Mouse (Mus musculus) cerebellum, postnatal 25 days (tissue): ENCODE results near the gene 4932438H23Rik.

Experiments used
- DNase-seq, 2 experiments: peaks; one replicate each; pipeline ENCODE4 v3.0.0; 2021; ENCODE audit warnings: mixed read lengths in 2 of 2

Gene 4932438H23Rik

DNA sequence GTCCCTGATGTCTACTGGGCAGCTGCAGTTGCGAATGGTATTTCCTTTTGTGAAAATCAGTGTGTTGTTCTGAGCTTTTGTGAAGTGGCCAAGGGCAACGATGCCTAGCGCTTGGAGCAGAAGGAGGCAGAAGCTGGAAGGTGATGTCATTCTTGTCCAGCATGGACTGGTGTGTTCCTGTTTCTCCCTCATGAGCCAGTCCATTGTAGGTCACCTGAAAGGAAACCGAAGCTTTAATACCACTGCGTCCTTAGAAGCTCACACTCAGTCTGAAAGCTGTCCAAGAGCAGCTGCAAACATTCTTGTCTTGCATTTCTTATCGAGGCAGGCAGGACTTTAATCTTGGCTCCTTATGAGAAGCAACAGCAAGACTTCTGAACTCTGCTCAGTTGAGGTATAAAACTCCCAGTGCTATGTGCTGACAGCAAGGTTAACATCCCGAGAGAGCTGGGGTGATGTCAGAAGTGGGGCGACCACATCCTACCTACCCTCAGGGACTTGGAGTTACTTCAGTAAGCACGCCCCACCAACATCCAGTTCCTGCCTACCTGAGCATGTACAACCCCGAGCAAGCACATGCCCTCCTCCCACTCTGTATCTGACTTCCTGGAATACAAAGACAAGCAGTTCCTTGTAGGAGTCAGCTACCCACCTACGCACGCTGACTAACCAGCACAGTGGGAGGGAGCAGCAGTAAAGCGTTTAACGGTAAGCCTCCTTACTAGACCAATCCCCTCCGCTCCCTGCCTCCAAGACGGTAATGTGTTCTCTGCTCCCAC, 38.7 kb downstream of the 4932438H23Rik start:
- DNase-seq, result no peak

DNA sequence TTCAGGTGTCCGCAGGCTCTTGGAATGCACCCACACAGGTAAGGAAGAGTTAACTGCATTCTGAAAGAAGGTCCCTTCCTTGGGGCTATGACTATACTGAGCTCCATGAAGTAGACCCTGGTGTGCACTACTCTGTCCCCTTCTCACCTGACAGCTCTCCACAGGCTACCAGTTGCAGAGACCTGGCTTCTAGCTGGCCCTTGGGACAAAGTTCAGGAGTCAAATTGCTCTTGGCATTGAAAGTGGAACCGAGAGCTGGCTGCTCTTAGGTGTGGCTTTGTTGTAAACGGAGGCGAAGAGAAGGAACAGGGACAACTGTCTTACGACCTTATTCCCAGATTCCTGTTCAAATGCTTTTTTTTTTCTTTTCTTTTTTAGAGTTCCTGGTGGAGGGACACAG, 39.8 kb downstream of the 4932438H23Rik start:
- DNase-seq, result no peak

DNA sequence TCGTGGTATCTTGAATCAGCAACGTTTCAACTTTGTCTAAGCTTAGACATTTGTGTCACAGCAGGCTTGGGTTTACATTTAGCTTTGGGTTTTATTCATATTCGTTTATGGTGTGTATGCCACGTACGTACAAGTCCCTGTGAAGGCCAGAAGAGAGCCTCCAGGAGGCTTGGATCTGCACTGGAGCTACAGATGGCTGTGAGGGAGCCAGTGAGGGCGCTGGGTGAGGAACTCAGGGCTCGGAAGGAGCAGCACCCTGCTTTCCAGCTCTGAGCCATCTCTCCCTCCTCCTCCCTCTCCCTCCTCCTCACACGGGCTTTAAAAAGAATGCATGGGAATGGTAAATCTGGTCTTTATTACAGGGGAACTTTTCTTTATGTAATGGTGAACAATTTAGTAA, 41.3 kb downstream of the 4932438H23Rik start:
- DNase-seq, result peak; percentile 29 to 59

DNA sequence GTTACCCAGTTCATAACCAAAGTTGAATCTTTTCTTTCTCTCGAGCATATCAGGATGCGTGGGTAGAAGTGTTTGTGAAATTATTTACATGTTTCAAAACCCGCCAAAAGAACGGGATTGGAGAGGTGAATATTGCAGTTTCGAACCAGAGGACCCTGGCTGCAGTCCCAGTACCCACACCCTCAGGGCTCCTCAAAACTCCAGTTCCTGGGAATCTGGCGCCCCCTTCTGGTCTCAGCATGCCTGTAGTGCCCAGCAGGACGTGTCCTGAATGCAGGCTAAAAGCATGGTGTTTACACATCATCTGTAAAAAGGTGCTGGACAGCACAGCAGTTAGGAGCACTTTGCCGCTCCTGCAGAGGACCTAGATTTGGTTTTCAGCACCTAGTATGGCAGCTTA, 49.4 kb downstream of the 4932438H23Rik start:
- DNase-seq, result peak; percentile 52 to 75

DNA sequence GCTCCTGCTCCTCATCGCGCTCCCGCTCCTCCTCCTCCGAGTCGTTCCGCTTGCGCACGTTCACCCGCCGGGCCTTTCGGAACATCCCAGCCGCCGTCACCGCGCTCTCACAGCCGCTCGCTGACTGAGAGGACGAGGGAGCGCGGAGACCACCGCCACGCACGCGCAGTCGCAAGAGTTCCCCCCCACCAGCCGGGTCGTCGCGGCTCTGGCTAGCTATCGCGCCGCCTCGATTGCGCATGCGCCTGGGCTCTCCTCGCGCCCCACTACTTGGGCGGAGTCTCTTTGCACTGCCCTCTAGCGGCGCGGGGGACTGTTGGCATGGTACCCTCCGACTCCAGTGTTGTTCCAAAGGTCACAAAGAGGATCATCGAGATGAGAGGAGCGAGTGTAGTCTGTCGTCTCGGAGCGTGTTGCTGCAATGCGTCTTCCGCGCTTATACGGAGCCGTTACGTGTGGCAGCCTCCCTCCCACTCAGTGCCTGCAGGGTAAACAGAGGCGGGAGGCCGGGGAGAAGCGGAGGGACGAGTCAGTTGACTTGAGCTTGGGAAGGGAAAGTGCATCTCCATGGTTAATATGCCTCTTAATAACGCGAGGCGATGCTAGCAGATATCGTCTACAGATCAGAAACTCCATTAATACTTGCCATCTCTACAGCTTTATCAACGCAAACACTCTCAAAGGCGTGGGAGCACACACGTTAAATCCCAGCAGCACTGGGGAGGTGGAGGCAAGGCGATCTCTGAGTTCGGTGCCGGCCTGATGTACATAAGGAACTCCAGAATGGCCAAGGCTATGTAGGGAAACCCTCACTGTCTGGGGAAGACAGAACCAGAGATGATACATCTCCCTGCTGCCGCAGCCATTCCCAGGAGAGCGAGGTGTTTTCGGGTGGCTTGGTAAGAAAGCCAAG, 50.4 kb downstream of the 4932438H23Rik start, which contains the start of gene Paxbp1:
TSS of gene Paxbp1 (minus strand) at position 274 of the 913 bp plus-strand sequence.
- DNase-seq, result peak; percentile 100

DNA sequence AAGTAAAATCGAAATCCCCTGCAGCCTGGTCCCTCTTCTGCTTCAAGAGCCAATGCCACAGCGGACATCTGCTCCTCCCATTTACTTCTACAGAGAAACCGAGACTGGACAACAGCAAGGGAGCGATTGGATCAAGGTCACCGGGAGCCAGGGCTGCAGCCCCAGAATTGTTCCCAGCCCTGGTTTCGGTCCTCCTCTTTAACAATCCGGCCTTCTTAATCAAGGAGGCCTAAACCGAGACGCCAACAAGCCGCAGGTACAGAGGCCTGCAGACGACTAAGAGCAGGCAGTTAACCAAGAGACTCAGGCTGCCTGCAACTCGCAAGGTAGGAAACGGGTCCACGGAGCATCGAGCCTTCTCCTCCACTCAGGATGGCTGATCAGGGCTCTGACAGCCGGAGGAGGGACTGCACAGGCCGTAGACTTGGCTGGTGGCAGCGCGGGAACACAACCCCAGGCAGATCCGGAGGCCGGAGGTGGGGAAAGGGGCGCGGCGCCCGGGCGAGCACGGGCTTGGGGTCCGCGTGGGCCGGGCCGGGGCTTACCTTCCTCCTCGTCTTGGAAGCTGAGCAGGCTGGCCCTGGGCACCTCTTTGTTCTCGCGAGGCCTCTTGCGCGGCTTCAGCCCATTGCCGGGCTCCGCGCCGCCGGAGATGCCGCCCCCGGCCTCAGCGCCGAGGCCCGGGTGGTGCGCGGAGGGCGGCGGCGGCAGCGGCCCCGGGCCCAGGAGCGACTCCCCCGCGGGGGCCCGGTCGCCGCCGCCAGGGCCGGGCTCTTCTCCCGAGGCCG, 51.3 kb downstream of the 4932438H23Rik start:
- DNase-seq, result peak; percentile 66 to 71

DNA sequence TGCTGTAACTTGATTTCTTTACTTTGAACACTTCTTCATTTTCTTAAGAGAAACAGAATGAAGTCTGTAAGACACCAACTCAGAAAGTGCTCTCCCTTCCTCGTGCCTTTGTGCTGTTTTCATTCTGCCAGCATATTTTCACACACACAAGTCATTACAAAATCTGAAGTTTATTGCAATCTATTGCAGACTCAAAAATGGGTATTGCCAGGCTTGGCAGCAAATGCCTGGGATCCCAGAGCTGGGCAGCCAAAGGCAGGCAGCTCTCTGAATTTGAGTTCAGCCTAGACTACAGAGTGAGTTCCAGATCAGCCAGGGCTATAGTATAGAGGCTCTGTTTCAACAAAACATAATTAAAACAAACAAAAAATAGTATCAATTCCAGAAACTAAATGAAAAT, 52.3 kb downstream of the 4932438H23Rik start:
- no peak for DNase-seq

DNA sequence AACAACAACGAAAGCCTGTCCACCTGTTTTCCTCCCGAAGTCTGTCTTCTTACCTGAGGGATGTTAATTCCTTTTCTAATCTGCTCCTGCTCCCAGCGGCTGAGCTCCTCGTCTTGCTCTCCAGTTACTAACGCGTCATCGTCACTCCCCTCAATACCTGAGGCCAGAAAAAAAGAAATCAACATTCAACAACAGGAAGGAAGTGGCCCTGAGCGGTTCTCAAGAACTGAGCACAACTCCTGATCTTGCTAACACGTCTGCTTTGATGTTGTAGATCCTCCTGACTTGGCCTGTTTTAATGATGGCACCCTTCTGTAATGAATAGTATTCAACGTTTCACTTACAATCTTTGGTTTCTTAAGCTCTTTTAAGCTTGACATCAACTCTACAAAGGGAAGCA, 59.1 kb downstream of the 4932438H23Rik start:
- no peak for DNase-seq

DNA sequence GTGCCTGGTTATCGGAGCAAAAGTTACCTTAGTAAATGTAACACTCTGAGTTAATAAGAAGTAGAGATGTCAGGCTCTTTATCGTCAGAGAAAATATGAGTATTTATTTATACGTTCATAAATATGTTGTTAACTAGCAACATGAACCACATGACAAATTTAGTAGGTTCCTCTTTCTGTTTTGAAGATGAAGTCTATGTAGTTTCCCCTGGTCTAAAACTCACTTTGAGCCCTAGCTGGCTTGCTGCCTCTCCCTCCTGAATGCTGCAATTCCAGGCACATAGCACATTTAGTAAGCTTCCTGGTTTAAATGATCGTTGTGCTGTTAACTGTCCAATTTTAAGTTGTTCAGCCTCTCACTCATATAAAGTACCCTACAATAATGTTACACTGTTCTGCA, 64.2 kb downstream of the 4932438H23Rik start:
- no peak for DNase-seq

DNA sequence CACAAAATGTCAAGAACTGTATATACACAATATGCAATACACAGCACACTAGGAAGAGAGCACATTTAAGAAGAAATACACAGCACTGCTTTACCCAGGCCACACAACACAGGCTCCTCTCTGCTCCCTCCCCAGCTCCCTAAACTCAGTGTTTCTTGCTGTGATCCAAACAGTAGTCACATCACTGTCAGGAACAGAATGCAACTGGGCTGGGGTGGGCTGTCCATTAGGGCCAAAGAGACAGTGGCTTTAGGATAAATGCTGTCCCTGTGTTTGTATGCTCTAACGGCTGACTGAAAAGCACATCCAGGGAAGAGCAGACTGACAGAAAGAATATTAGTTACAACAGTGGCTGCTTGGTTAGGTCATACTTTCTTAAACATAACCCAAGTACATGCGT, 65.0 kb downstream of the 4932438H23Rik start:
- no peak for DNase-seq

DNA sequence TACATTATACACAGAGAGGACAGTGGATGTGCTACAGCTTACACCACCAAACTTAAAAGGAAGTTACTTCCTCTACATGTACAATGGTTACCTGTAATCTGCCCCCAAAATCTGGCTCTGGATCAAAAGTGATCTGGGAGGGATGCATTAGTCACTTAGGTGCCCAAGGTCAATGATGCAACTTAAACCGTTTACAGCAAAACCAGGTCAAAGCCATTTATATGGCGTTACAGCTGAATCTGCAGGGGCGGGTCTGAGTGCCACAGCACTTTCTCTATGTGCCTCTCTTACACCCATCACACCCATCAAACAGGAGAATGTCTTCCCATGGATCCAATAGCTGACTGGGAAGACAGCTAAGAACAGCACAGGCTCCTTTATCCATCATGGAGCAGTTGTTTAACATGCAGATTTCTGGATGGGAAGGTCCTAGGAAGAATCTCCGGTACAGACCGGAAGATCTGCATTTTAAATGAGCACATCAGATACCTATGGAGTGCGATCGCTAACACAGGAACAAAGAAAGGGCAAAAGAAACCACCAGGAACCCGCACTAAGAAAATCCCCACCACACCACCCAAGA, 65.7 kb downstream of the 4932438H23Rik start:
- no peak for DNase-seq

DNA sequence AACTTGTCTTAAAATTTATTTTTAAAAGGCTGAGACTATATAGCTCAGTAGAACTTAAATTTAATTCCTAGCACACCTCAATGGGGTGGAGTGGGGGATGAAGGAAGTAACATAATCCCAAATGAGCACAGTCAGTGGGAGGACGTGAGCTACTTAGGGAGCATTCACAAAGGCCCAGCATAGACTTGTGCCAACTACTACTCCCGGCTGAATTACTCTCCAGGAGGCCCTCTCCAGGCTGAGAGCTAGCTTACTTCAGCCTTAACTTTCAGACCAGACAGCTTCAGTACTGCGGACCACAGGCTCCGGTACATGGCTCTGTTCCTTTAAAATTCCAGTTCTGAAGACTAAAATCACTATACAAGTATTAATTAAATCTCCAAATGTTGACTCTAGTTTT, 68.6 kb downstream of the 4932438H23Rik start:
- no peak for DNase-seq

DNA sequence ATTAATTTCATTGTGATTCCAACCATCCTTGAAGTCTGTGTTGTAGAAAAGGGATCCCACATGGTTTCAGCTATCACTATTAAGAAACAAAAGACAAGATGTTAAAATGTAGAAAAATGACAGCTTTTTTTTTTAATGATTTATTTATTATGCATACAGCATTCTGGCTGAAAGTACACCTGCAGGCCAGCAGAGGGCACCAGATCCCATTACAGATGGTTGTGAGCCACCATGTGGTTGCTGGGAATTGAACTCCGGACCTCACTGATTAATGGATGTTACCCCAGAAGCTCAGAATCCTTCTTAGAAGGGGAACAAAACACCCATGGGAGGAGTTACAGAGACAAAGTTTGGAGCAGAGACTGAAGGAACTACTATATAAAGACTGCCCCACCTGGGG, 71.5 kb downstream of the 4932438H23Rik start:
- peak in 1 of 2 experiments; percentile 38 for DNase-seq

DNA sequence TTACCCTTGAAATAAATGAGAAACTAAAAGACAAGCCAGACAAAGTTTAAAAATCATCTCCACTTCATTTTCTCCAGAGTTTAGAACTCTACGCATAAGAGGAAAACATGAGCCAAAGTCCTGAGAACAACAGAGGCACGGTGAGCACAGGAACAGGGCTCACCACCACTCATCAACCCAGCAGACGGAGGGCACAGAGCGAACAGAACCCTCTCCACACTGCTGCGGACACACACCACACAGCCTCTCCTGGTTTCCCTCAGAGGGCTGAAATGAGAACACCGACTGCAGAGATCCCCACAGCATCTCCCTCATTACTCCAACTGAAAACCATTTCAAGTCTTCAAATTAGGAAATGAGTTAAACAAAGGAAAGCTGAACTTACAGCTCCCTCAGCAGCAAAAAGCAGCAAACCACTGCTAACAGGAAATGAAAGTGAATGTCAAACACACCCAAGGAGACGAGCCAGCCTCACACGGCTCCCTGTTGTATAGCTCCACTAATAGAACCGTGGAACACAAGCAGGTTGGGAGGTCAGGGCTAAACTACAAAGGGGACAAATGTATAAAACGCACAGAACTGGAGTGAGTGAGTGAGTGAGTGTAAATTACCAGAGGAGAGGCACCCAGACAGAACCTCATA, 74.0 kb downstream of the 4932438H23Rik start:
- no peak for DNase-seq

DNA sequence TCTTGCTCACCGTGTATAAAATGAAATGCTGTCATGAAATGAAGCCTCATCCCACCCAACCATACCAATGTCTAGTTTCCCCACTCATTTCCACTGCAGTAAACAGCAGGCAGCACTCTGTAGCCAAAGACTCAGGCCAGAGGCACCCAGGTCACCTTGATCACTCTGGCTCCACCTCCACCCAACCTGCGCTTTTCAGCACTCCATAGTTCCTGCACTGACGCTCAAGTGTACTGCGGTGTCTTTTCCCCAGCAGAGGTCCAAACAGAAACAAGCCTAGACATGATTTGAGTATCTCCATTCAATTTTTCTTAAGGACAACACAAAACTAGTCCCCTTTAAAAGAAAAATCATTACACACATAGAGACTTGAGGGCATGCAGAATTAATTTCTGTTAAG, 75.4 kb downstream of the 4932438H23Rik start:
- no peak for DNase-seq

DNA sequence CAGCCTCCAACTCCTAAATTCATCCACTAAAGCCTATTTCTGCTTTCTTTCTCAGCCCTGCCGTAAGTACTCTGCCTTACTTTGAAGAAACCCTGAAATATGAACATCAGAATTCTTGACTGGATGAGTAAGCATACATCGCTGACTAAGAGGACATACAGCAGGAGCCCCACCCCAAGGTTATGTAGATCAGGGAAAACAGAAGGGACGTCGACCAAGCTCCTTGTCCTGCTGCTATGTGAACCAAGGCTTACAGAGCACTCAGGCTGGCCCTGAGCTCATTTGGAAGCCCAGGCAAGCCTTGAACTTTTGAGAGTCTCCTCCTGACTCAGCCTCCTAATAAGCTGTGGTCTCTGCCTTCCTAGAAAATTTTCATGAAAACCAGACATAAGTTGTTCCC, 79.2 kb downstream of the 4932438H23Rik start:
- DNase-seq, result no peak

DNA sequence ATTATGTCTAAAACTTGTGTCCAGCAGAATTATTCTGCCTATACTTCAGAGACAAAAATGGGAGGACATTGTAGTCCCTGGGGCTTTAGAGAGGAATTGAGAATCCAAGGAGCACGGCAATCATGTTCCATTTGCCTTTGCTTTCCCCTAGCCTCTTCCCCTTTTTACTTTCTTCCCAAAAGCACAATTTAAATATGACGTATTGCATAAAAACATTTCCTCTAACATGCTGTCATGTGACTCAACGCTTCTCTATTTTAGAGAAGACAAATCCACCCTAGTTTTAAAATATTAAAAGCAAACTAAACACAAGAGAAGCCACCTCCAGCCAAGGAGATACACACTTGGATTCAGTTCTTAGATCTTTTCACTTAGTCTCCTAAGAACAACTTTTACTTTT, 83.1 kb downstream of the 4932438H23Rik start:
- no peak for DNase-seq

DNA sequence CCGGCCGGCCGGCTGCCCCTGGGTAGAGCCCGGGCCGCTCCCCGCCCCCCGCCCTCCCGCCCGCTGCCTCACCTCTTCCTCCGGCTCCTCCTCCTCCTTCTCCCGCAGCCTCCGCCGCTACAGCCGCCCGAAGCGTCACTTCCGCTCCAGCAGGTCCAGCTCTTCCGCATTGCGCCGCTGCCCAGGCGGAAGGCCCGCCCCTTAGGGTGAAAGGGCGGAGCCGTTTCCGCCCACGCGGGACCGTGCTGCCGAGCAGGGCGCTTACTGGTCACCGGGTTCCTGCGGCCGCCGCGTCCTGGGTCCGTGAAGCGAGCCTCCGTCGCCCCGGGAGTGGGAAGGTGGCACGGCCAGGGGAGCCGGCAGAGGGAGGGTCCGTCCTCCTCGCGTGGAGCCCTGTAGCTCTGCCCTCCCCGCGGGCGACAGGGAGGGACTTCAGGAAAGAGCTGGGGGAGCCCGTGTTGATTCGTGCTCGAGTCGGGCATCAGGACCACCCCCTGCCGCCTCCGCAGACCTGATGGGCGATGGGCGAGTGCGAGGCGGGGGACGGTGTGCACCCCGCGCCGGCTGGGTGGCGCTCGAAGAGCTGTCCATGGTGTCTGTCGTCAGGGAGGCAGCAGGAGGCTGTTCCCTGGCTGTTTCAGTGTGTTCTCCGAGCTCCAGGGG, 83.8 kb downstream of the 4932438H23Rik start, which contains the start of gene Synj1:
TSS of gene Synj1 (minus strand) at position 288 of the 663 bp plus-strand sequence.
- peak; percentile 95 for DNase-seq

DNA sequence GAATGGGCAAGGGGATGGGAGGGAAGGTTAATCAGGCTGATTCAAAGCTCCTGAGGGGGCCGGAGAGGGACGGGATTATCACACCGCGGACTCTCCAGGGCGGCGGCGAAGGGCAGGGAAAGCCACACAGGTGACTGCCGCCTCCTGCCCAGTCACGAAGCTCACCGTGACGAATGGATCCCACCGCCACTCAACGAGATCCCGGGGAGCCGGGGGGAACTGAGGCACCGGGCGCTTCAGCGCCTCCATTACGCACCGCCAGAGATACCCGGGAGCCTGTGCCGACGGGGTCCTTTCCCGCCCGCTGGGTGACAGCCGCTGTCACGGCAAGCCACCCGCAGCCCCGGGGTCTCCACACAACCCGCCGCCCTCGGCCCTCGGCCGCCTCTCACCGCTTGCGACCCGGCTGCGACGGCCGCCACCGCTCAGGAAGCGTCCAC, 84.3 kb downstream of the 4932438H23Rik start:
- DNase-seq, result no peak

DNA sequence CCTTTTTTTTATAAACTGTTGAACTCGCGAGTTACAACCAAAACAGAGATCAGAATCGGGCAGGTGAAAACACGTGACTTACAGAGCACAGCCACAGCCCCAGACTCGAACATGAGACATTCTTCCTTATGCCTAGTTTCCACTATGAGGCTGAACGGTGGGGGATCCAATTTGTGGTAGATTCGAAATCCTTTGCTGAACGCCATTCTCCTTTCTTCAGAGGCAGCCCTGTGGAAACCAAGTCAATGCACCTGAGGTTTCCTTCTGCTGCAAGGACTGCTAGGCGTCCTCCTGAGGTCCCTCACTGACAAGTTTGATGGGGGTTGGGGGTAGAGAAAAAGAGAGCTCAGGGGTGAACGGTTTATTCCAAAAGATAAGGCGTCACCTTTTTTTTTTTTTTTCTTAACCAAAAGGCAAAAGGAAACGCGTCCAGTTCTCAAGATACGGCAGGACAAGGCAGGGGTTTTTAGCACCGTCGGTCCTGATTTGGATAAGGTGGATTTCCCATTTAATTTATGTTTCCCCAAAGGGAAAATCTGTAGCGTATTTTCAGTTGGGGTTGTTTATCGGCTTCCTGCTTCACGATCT, 84.9 kb downstream of the 4932438H23Rik start:
- DNase-seq, result peak; percentile 35 to 38
